Comparison of ENCODE assay signal across 2 mouse cellular contexts in the genomic region with DNA sequence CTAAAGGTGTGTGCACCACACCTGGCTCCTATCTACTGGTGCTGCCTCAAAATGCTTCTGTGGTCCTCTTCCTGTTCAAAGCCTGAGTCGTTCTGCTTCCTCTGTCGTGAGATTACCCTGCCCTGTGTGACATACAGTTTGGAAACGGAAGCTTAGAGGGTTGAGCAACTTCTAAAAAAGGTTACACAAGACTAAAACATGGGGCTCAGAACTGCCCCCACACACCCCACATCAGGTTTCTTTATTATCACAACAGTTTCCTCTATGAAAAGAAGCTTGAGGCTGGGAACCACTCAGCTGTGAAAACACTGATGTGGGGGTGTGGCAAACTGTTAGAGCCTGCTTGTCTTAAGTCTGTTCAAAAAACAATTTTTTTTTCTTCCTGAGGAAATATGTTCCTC.
TF ChIP-seq lines count a peak whose summit lies in the region.

No protein-coding gene starts in this region.

TF ChIP-seq in C2C12, 6 proteins besides CTCF, POLR2A, EP300 and RAD21 (continued from another document):
- TF ChIP-seq MYOD1 (IDR thresholded peaks at IDR 0.05; ENCODE audit: control insufficient read depth, insufficient read length, low read depth), result no peak

TF ChIP-seq in CH12.LX, 34 proteins besides CTCF, POLR2A, EP300 and RAD21 (continued from another document):
- TF ChIP-seq POLR2AphosphoS2 (IDR thresholded peaks at IDR 0.05; ENCODE audit: low read depth, low read length) (no peak), SIN3A (IDR thresholded peaks at IDR 0.05; ENCODE audit: low read length) (peak; percentile 53; the same call in 1 of the 2 replicates), ELF1 (IDR thresholded peaks at IDR 0.05; ENCODE audit: low read depth, low read length) (peak; percentile 72), E2F4 (IDR thresholded peaks at IDR 0.05; ENCODE audit: insufficient replicate concordance, low read depth, low read length) (no peak), USF2 (conservative IDR thresholded peaks at IDR 0.05; ENCODE audit: low read depth, low read length) (no peak), MAZ (IDR thresholded peaks at IDR 0.05; ENCODE audit: low read depth, low read length) (peak; percentile 41; the same call in 1 of the 2 replicates), TBP (conservative IDR thresholded peaks at IDR 0.05; ENCODE audit: low read depth, low read length) (0 out of 2 replicates have a peak, but pooled peaks have one; percentile 31), ZNF384 (IDR thresholded peaks at IDR 0.05; ENCODE audit: low read depth, low read length) (peak; percentile 48), MAFK (IDR thresholded peaks at IDR 0.05; ENCODE audit: insufficient replicate concordance, low read length) (no peak), NELFE (IDR thresholded peaks at IDR 0.05; ENCODE audit: low read depth, low read length) (0 out of 2 replicates have a peak, but pooled peaks have one; percentile 24), GABPA (IDR thresholded peaks at IDR 0.05; ENCODE audit: insufficient replicate concordance, low read depth, low read length) (no peak), MAX (IDR thresholded peaks at IDR 0.05; ENCODE audit: low read length) (0 out of 2 replicates have a peak, but pooled peaks have one; percentile 16), BHLHE40 (IDR thresholded peaks at IDR 0.05; ENCODE audit: low read depth, low read length) (peak; percentile 69), MEF2A (IDR thresholded peaks at IDR 0.05; ENCODE audit: borderline replicate concordance, low read depth, low read length) (peak; percentile 73)
